7 mouse cellular contexts compared by ENCODE assay signal in the genomic region with DNA sequence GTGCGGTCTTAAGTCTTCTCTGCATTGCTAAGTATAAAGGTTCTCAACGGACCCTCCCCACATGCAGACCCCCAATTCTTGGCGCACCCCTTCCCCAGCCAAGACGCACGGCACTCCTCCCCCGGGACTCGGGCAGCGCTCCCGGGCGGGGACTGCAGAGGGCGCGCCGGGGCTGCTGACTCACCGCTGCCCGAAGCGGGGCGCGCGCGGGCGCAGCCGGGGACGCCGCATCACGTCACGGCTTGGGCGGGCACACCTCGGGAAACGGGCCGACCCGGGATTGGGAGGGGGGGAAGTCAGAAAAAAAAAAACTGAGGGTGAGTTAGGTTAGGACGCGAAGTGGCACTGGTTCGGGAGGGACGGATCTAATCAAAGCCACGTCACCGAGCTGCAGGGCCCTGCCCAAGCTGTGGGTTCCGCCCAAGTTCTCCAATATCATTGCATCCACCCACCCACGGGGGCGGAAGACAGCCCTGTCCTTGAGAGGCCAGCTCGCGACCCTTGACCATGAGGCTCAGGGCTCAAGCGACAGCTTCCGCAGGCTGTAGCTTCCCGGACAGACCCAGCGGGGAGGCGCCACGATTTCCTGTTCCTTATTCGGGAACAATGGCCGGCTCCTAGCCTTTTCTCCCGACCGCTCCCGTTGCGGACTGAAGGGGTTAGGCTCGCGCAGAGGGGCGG. TPM values are rescaled to one million over a fixed set of nuclear protein-coding genes. Genes with fewer than 3 reads are reported as not detected.
DNase-seq lines count a peak whose midpoint lies in the region; ATAC-seq and TF ChIP-seq lines count a peak whose summit lies in the region.

No protein-coding gene starts in this region.

- no peaks in the 10 kb centered on the region for H3K27me3 ChIP-seq in intestine, embryonic 14.5 days (replicated peaks; ENCODE audit: control insufficient read depth, insufficient read depth, low read length)
- no peaks in the 10 kb centered on the region for H3K27me3 ChIP-seq in midbrain, embryonic 11.5 days (ENCODE audit: control insufficient read depth, insufficient read depth, low read length)
- H3K27me3 ChIP-seq in small intestine, adult 2 months (ENCODE audit: control insufficient read depth, insufficient read depth, low read length), result no peaks in the 10 kb centered on the region

- H3K9me3 ChIP-seq in intestine, embryonic 14.5 days (ENCODE audit: control insufficient read depth, low read length), result no peaks in the 10 kb centered on the region
- no peaks in the 10 kb centered on the region for H3K9me3 ChIP-seq in midbrain, embryonic 11.5 days (ENCODE audit: control insufficient read depth, low read length)

- H3K9ac ChIP-seq in intestine, embryonic 14.5 days (ENCODE audit: low read length), result peak overlapping the region; percentile 96
- H3K9ac ChIP-seq in midbrain, embryonic 11.5 days (ENCODE audit: low read length), result peak overlapping the region; percentile 100

- peak overlapping the region; percentile 54 for H3K4me2 ChIP-seq in intestine, embryonic 14.5 days (ENCODE audit: low read length)
- H3K4me2 ChIP-seq in midbrain, embryonic 11.5 days, result peak overlapping the region; percentile 74

- WGBS in intestine, embryonic 14.5 days, result under 1% methylated on average over 57 of the region's 57 CpGs
- WGBS in midbrain, embryonic 11.5 days, result under 1% methylated on average over 47 of the region's 57 CpGs
- WGBS in small intestine, adult 2 months, result 1% methylated on average over 57 of the region's 57 CpGs

- TF ChIP-seq CTCF in small intestine, adult 2 months (IDR thresholded peaks at IDR 0.05; ENCODE audit: extremely low read depth, insufficient read length, insufficient replicate concordance, low read depth, low read length), result peak; percentile 46; the same call in 1 of the 2 replicates

- TF ChIP-seq POLR2A in small intestine, adult 2 months (IDR thresholded peaks at IDR 0.05; ENCODE audit: low read depth, low read length), result peak; percentile 54; the same call in 1 of the 2 replicates

- peak overlapping the region; percentile 93 for H3K4me3 ChIP-seq in intestine, embryonic 14.5 days (ENCODE audit: low read depth, low read length)
- H3K4me3 ChIP-seq in midbrain, embryonic 11.5 days (ENCODE audit: low read depth, low read length), result peak overlapping the region; percentile 99
- peak overlapping the region; percentile 97 for H3K4me3 ChIP-seq in small intestine, adult 2 months (ENCODE audit: low read depth, low read length)

- peak overlapping the region; percentile 99 for H3K27ac ChIP-seq in intestine, embryonic 14.5 days (ENCODE audit: low read depth)
- H3K27ac ChIP-seq in midbrain, embryonic 11.5 days (ENCODE audit: low read depth, low read length), result peak overlapping the region; percentile 97
- H3K27ac ChIP-seq in small intestine, adult 2 months (ENCODE audit: insufficient read depth, low read depth, low read length), result peak overlapping the region; percentile 99

- H3K36me3 ChIP-seq in intestine, embryonic 14.5 days (ENCODE audit: control insufficient read depth, insufficient read depth, low read length), result peaks cover 56% of the 10 kb centered on the region
- peaks cover 22% of the 10 kb centered on the region for H3K36me3 ChIP-seq in midbrain, embryonic 11.5 days (ENCODE audit: control insufficient read depth, insufficient read depth, low read length)
- H3K36me3 ChIP-seq in small intestine, adult 2 months (ENCODE audit: control insufficient read depth, insufficient read depth, low read length), result peaks cover 62% of the 10 kb centered on the region

- ATAC-seq in intestine, embryonic 14.5 days (replicated peaks; ENCODE audit: low FRiP score, low TSS enrichment, low read depth), result peak; percentile 25
- ATAC-seq in midbrain, embryonic 11.5 days (ENCODE audit: low FRiP score), result peak; percentile 48

- intact Hi-C loops in gastrocnemius, postnatal 14 days (cut with DNase I; ENCODE audit: low total_unique reads), result no loop called here
- intact Hi-C loops in left cerebral cortex, postnatal 4 days (cut with DNase I), result loop anchor here (2.0 kb wide), 1 partner anchor 16 kb away; a partner anchor contains a TSS

- DNase-seq in adrenal gland, adult 2 months, result peak; percentile 97
- peak; percentile 94 for DNase-seq in embryo, embryonic 10.5 days (ENCODE audit: low spot score)
- peak; percentile 96 for DNase-seq in gastrocnemius, postnatal 14 days
- DNase-seq in intestine, embryonic 14.5 days (ENCODE audit: low spot score), result peak; percentile 95
- DNase-seq in left cerebral cortex, postnatal 4 days, result peak; percentile 96
- peak; percentile 99 for DNase-seq in midbrain, embryonic 11.5 days (ENCODE audit: low spot score, missing footprints)

- H3K4me1 ChIP-seq in intestine, embryonic 14.5 days (replicated peaks; ENCODE audit: control insufficient read depth, insufficient read depth, low read length), result peaks cover 35% of the 10 kb centered on the region
- peaks cover 31% of the 10 kb centered on the region for H3K4me1 ChIP-seq in midbrain, embryonic 11.5 days (ENCODE audit: control insufficient read depth, insufficient read depth, low read length)
- H3K4me1 ChIP-seq in small intestine, adult 2 months (ENCODE audit: control insufficient read depth, insufficient read depth, insufficient read length, low read length), result peaks cover 48% of the 10 kb centered on the region

RNA-seq across cellular contexts. Expression of a gene that starts 0.7 kb away (rescaled TPM):
- 100 to 1,000 TPM in 1 of 2 experiments, 10 to 100 TPM in 1; 75.8 to 115 TPM for total RNA-seq in adrenal gland, adult 2 months (2021)
- polyA plus RNA-seq in adrenal gland, adult 2 months (2012; rRNA removed), result 233 and 269 TPM in 2 replicates
- 10 to 100 TPM; 40.3 to 43.6 TPM for total RNA-seq in gastrocnemius, postnatal 14 days (2021)
- polyA plus RNA-seq in intestine, embryonic 14.5 days (2014; fragmentation: Nextera tagmentation; extraction: Ambion mirVana), result 25.5 and 28.9 TPM in 2 replicates
- 100 to 1,000 TPM; 158 to 163 TPM for total RNA-seq in left cerebral cortex, postnatal 4 days (2021)
- 66.0 and 71.3 TPM in 2 replicates for polyA plus RNA-seq in midbrain, embryonic 11.5 days (2014; fragmentation: Nextera tagmentation; extraction: Ambion mirVana)
- polyA plus RNA-seq in small intestine, adult 2 months (2012; rRNA removed), result 151 and 372 TPM in 2 replicates

RNA-seq across cellular contexts. Expression of a gene that starts 8.1 kb away (rescaled TPM):
- 100 to 1,000 TPM in 1 of 2 experiments, 10 to 100 TPM in 1; 74.5 to 118 TPM for total RNA-seq in adrenal gland, adult 2 months (2021)
- polyA plus RNA-seq in adrenal gland, adult 2 months (2012; rRNA removed), result 84.3 and 84.6 TPM in 2 replicates
- total RNA-seq in gastrocnemius, postnatal 14 days (2021), result 1 to 10 TPM; 1.6 TPM
- polyA plus RNA-seq in intestine, embryonic 14.5 days (2014; fragmentation: Nextera tagmentation; extraction: Ambion mirVana), result 7.1 and 8.5 TPM in 2 replicates
- total RNA-seq in left cerebral cortex, postnatal 4 days (2021), result 100 to 1,000 TPM; 299 to 316 TPM
- 11.1 and 11.8 TPM in 2 replicates for polyA plus RNA-seq in midbrain, embryonic 11.5 days (2014; fragmentation: Nextera tagmentation; extraction: Ambion mirVana)
- polyA plus RNA-seq in small intestine, adult 2 months (2012; rRNA removed), result 3.7 and 6.6 TPM in 2 replicates

RNA-seq across cellular contexts. Expression of a gene that starts 10.3 kb away (rescaled TPM):
- 100 to 1,000 TPM; 654 to 778 TPM for total RNA-seq in adrenal gland, adult 2 months (2021)
- 5,895 and 6,727 TPM in 2 replicates for polyA plus RNA-seq in adrenal gland, adult 2 months (2012; rRNA removed)
- total RNA-seq in gastrocnemius, postnatal 14 days (2021), result 100 to 1,000 TPM; 657 to 736 TPM
- 590 and 627 TPM in 2 replicates for polyA plus RNA-seq in intestine, embryonic 14.5 days (2014; fragmentation: Nextera tagmentation; extraction: Ambion mirVana)
- total RNA-seq in left cerebral cortex, postnatal 4 days (2021), result 100 to 1,000 TPM; 247 to 270 TPM
- 329 and 355 TPM in 2 replicates for polyA plus RNA-seq in midbrain, embryonic 11.5 days (2014; fragmentation: Nextera tagmentation; extraction: Ambion mirVana)
- 2,309 and 4,813 TPM in 2 replicates for polyA plus RNA-seq in small intestine, adult 2 months (2012; rRNA removed)

RNA-seq across cellular contexts. Expression of a gene that starts 17.0 kb away (rescaled TPM):
- 10 to 100 TPM; 30.6 to 77.0 TPM for total RNA-seq in adrenal gland, adult 2 months (2021)
- polyA plus RNA-seq in adrenal gland, adult 2 months (2012; rRNA removed), result 108 and 152 TPM in 2 replicates
- 10 to 100 TPM; 41.4 to 41.5 TPM for total RNA-seq in gastrocnemius, postnatal 14 days (2021)
- 76.4 and 81.6 TPM in 2 replicates for polyA plus RNA-seq in intestine, embryonic 14.5 days (2014; fragmentation: Nextera tagmentation; extraction: Ambion mirVana)
- 100 to 1,000 TPM; 211 to 228 TPM for total RNA-seq in left cerebral cortex, postnatal 4 days (2021)
- 81.5 and 87.1 TPM in 2 replicates for polyA plus RNA-seq in midbrain, embryonic 11.5 days (2014; fragmentation: Nextera tagmentation; extraction: Ambion mirVana)
- polyA plus RNA-seq in small intestine, adult 2 months (2012; rRNA removed), result 18.5 and 48.0 TPM in 2 replicates

RNA-seq across cellular contexts. Expression of a gene that starts 24.0 kb away (rescaled TPM):
- total RNA-seq in adrenal gland, adult 2 months (2021), result 10 to 100 TPM; 14.0 to 21.7 TPM
- polyA plus RNA-seq in adrenal gland, adult 2 months (2012; rRNA removed), result 25.9 and 34.5 TPM in 2 replicates
- 1 to 10 TPM; 3.3 to 4.2 TPM for total RNA-seq in gastrocnemius, postnatal 14 days (2021)
- 15.8 and 16.7 TPM in 2 replicates for polyA plus RNA-seq in intestine, embryonic 14.5 days (2014; fragmentation: Nextera tagmentation; extraction: Ambion mirVana)
- total RNA-seq in left cerebral cortex, postnatal 4 days (2021), result 1 to 10 TPM; 6.0 to 6.1 TPM
- 8.0 and 8.7 TPM in 2 replicates for polyA plus RNA-seq in midbrain, embryonic 11.5 days (2014; fragmentation: Nextera tagmentation; extraction: Ambion mirVana)
- 6.8 and 9.0 TPM in 2 replicates for polyA plus RNA-seq in small intestine, adult 2 months (2012; rRNA removed)

Comparison
In these comparisons a context has a peak if more than half of its experiments do, and no peak if none do; other contexts are left out.
1. Peak in every context shown above with its lines: DNase-seq, ATAC-seq, H3K4me3 ChIP-seq and H3K27ac ChIP-seq.